Mouse (Mus musculus) layer of hippocampus, adult 8-10 months (tissue): Measurements from ENCODE around the gene Gm44790. TPM values are rescaled to one million over a fixed set of nuclear protein-coding genes. Genes with fewer than 3 reads are reported as not detected.
"Not testable (repeated sequence)": the region's sequence is repeated elsewhere in the genome, so short reads cannot be mapped to it uniquely, and the experiment has no call there.

Experiments
- DNase-seq, 2 experiments: peaks; one replicate each; pipeline ENCODE4 v3.0.0; 2022; ENCODE audit warnings: low spot score in 2 of 2
- total RNA-seq, 4 experiments: library from RNA; stranded (reverse); gene quantifications; 2 replicates each; pipeline ENCODE4 v1.2.4; 2022

Gene Gm44790
- total RNA-seq, 4 experiments from 2014 or later = 1.1 to 1.9 TPM; not detected in 2

GRCm38 (mm10) chr6:86473077-86473476, 46.6 kb downstream of the Gm44790 start:
- DNase-seq = peak in 1 of 2 experiments; percentile 21

- no peak for DNase-seq
Observed at GRCm38 (mm10) chr6:86474072-86474471, 47.6 kb downstream of the Gm44790 start.

GRCm38 (mm10) chr6:86474646-86475181, 48.3 kb downstream of the Gm44790 start:
- no peak for DNase-seq

DNA sequence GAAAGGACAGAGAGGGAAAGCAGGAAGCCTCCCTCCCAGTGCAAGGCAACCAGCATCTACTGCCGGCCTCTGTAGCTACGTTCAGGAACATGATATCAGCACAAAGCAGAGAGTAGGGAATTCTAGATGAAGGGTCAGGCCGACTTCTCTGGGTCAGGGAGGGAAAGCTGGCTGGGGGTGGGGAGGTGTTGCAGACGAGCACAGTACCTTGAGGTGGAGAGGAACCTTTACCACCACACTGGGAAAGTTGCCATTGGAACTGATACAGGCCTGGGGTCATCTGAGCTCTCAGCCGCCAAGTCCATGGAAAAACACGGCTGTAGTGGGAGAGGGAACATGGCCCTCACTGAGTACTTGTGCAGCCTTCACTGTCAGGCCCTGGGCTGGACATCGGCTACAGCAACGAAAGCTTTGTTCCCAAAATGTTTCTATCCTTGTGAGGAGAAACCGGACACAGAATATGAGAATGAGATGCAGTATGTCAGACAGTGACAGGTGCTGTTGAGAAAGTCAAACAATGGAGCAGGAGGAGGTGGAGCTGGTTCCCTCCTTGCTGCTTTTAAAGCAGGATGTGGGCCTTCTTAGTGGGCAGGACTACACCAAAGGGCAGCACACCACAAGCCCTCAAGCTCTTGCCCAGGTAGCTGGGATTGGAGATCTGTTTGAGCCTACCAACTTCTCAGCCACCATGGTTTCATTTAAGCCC, 49.2 kb downstream of the Gm44790 start:
- no peak for DNase-seq

DNA sequence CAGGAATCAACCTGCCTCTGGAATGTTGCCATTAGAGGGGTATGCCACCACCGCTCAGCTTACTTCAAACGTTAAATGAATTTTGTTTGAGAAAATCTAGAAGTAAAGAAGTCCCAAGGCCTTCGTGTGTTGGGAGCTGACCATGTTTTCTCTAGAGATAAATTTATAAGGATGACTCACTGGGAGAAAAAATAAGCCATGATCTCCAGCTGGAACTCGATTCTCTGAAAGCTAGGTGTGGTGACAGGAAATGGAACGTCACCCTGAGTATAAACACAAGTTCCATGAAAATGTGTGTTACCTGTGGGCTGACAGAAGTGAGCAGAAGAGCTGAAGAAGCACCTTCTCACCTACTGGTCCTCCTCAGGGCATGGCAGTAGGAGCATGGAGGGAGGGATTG, 50.5 kb downstream of the Gm44790 start:
- DNase-seq = no peak

DNA sequence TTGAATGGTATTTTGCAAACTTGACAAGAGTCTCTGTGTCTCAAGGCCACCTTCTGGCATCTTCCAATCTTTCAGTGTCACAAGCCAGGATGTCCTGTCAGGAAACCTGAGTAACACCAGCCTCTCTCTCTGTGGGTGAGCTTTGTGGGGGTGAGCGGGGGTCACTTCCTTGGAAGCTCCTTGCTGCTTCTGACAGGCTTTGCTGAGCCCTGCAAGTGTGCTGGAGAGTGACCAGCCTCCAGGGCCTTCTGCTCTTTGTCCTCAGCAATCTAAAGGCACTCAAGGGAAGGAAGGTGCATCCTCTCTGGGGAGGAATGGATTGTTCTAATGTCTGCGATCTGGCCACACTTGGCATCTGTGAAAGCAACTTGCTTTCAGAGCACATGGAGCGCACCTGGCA, 52.9 kb downstream of the Gm44790 start:
- no peak for DNase-seq

GRCm38 (mm10) chr6:86479816-86480188, 53.3 kb downstream of the Gm44790 start:
- no peak for DNase-seq

- no peak for DNase-seq
Observed at GRCm38 (mm10) chr6:86480189-86480831, 53.9 kb downstream of the Gm44790 start.

- no peak for DNase-seq
Observed at GRCm38 (mm10) chr6:86481871-86482270, 55.4 kb downstream of the Gm44790 start.

DNA sequence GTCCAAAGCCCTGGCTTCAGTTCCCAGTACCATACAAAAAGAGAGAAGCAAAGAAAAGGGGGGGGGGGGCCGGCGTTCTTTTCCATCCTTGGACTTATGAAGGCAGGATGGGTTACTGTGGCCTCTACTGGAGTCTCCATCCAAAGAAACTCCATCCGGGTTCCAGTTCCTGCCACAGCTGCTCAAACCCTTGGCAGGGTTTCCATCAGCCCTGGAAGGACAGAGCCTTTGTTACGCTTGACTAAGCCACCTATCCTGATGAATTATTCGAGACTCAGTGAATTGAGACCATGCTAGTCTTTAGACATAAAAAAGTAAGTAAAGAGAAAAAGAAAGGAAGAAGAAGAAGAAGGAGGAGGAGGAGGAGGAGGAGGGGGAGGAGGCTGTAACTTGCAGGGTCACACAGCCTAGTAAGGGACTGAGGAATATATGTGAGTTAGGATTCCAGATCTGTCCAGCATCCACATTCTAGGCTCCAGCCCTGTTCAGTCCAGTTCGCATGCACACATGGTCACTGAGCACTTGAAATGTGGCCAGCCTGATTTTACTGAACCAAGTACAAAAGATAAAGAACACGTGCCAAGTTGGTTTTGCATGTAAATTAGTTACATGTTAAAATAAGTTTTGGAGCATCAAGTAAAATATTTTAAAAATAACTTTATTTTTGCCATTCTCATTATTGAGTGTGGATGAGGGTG, 59.6 kb downstream of the Gm44790 start:
- no peak for DNase-seq

DNA sequence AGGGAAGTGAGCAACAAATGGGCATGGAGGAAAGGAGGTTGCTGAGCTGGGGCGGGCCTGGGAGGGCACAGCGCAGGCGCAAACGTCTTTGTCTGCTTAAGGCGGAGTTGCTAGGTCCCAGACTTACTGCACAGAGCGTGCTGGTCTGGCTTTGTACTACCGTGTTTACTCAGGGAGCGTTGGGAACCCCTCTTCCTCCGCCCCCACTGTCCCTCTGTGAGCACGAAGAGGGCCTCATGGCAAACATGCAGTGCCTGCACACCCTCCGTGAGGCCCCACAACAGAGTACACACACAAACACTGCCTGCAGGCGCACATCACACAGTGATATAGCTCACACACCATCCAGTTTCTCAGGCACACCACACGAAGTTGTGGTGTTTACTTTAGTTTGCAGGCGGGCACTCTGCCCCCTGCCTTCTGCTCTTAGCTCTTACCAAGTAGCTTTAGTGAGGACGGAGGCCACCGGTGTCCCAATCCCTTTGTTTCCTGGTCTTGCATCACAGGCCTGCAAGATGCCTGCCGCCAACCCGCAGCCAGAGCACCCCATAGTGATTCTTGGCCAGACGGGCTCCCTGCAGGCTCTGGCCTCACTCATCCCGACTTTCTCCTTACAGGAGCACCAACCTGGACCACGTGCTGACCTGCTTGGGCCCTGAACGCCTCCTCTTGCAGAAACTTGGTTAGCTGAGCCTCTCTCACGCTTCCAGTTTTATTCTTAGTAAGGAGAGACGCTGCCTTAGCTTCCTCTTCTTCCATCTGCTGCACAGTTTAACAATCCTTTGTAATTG, 61.1 kb downstream of the Gm44790 start:
- peak; percentile 54 to 73 for DNase-seq

- DNase-seq = no peak
Observed at GRCm38 (mm10) chr6:86488149-86488485, 61.7 kb downstream of the Gm44790 start.

- DNase-seq = no peak
Observed at GRCm38 (mm10) chr6:86489945-86490344, 63.5 kb downstream of the Gm44790 start.

GRCm38 (mm10) chr6:86490413-86490812, 64.0 kb downstream of the Gm44790 start:
- not testable (repeated sequence) for DNase-seq

DNA sequence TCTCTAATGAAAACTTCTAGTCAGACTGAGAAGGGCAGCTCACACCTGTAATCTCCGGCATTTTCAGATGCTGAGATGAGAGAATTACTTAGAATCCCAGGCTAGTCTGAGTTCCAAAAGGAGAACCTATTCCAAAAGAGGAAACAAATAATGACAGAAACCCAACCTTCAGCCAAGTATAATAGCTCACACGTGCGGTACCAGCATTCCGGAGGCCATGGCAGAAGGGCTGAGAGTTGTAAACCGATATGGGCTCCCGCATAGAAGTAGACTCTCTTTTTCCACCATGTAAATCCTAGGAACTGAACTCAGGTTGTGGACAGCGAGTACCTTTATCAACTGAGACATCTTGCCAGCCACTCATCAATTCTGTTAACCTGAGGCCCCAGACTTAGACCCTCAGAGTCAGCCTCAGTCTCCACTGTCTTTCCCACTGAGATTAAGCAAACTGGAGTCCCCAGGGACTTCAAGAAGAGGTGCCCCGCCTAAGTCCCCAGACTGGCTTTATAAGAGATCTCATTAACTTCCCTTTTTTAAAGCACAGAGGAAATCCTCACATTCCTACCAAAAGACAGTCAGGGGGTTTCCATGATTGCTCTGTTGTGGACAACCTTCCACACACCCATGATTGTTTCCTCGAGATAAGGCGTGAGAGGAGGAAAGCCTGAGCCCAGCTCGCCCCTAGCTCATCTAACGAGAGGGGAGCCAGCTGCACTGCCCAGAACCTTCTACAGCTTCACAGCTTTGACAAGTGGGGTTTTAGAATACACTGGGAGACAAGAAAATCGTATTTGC, 67.2 kb downstream of the Gm44790 start:
- no peak for DNase-seq

- no peak for DNase-seq
Observed at GRCm38 (mm10) chr6:86494767-86495166, 68.3 kb downstream of the Gm44790 start.

Other genes starting within 250 kb of the Gm44790 start
- gene Tgfa, start 231.4 kb upstream of the Gm44790 start, total RNA-seq = 10 to 100 TPM; 24.5 to 29.9 (median 26.2) TPM
- gene Fam136a, start 61.0 kb upstream of the Gm44790 start, total RNA-seq = 10 to 100 TPM; 24.4 to 27.8 (median 27.3) TPM
- 10 to 100 TPM; 44.1 to 77.4 (median 71.6) TPM for gene Snrpg, start 55.4 kb upstream of the Gm44790 start, total RNA-seq
- gene Pcyox1, start 29.5 kb upstream of the Gm44790 start, total RNA-seq = 100 to 1,000 TPM; 115 to 135 (median 124) TPM
- gene Tia1, start 22.4 kb upstream of the Gm44790 start, total RNA-seq = 100 to 1,000 TPM; 105 to 159 (median 144) TPM
- gene C87436, start 11.7 kb downstream of the Gm44790 start, total RNA-seq = 10 to 100 TPM; 18.4 to 24.0 (median 19.7) TPM
- gene Pcbp1, start 99.7 kb downstream of the Gm44790 start, total RNA-seq = 100 to 1,000 TPM; 172 to 184 (median 178) TPM
- 1 to 10 TPM in 3 of 4 experiments, under 1 TPM in 1; 0.80 to 2.1 (median 1.8) TPM for gene Asprv1, start 201.5 kb downstream of the Gm44790 start, total RNA-seq
- 10 to 100 TPM; 18.2 to 20.7 (median 19.2) TPM for gene Mxd1, start 242.5 kb downstream of the Gm44790 start, total RNA-seq